Mouse (Mus musculus) brain, embryonic 14.5 days (tissue): ENCODE results near the gene Agfg1. TPM values are rescaled to one million over a fixed set of nuclear protein-coding genes. Genes with fewer than 3 reads are reported as not detected.
"Not testable (repeated sequence)": the region's sequence is repeated elsewhere in the genome, so short reads cannot be mapped to it uniquely, and the experiment has no call there.

Experiments used
- DNase-seq: peaks from one replicate; pipeline ENCODE4 v3.0.0-alpha.2; 2011; ENCODE audit warnings: low read depth
- CTCF ChIP-seq: fragments of 200-500 bp; IDR thresholded peaks from 2 replicates; pipeline ENCODE4 v1.5.1; 2012; ENCODE audit warnings: inconsistent platforms, mild to moderate bottlenecking, moderate library complexity, borderline replicate concordance; ENCODE audit not compliant: insufficient read depth, insufficient read length; ENCODE audit errors: extremely low read depth
- POLR2A ChIP-seq: fragments of 200-500 bp; IDR thresholded peaks from 2 replicates; pipeline ENCODE4 v1.6.1; 2012; ENCODE audit warnings: mild to moderate bottlenecking, inconsistent platforms, borderline replicate concordance; ENCODE audit not compliant: poor library complexity, insufficient read depth, insufficient read length, severe bottlenecking; ENCODE audit errors: extremely low read depth
- polyA plus RNA-seq: library from polyadenylated mRNA; depleted of rRNA; stranded (reverse); fragments of >200 nt; gene quantifications from 2 replicates; pipeline ENCODE4 v1.2.3, GENCODE M21; 2012

Gene Agfg1
- polyA plus RNA-seq, 1 experiment, result 55.4 TPM

DNA sequence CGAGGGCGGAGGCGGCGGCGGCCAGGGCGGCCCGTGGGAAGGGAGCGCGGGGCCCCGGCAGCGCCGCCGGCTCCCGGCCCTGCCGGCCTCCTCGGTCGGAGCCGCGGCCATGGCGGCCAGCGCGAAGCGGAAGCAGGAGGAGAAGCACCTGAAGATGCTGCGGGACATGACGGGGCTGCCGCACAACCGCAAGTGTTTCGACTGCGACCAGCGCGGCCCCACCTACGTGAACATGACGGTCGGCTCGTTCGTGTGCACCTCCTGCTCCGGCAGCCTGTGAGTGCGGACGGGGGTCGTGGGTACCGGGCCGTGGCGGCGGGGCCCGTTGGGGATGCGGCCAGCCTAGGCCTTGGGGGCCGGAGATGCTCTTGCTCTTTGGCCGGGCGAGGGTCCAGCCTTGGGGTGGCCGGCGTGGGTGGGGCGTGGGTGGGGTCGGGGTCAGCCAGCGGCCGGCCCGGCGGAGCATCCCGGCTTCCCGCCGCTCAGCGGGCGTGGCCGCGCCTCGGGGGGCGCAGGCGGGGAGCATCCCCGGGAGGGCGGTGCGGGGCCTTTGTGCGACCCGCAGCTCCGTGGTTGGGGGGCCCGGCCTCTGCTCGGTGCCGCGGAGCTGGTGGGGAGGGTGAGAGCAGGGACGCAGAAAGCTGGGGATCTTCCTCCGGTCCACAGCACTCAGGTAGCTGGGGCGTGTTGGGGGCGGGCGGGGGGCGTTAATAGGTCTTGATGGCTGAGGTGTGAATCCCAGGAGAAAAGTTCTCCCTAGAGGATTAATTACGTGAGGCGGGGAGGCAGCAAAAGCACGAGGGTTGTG, 535 bp downstream of the Agfg1 start:
- TF ChIP-seq CTCF (no peak), POLR2A (no peak)
- peak; percentile 39 for DNase-seq

DNA sequence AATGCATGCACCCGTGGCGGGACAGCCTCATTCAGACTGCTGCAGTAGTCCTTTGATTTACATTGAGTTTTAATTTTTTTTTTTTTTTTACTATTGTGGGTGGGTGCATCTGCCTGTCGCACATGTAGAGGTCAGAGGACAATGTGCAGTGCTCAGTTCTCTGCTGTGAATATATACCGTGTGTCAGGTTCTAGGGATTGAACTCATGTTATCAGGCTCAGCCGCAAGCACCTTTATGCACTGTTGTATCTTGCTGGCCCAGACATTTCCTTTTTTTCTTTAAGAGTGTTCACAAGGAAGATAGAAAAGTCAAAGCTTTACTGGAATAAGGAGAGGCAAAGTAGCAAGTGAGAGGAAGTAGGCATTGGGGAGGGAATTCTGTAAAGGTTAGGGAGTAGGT, 16.4 kb downstream of the Agfg1 start:
- TF ChIP-seq CTCF (no peak), POLR2A (no peak)
- DNase-seq, result no peak

- DNase-seq, result no peak
These were observed 19.0 kb downstream of the Agfg1 start for GRCm38 (mm10) chr1:82858236-82858635.

GRCm38 (mm10) chr1:82860391-82860790, 21.1 kb downstream of the Agfg1 start:
- TF ChIP-seq POLR2A (no peak), CTCF (no peak)
- no peak for DNase-seq

More at GRCm38 (mm10) chr1:82858236-82858635, 19.0 kb downstream of the Agfg1 start:
- no peak for TF ChIP-seq CTCF
- no peak for TF ChIP-seq POLR2A

- TF ChIP-seq CTCF, result no peak
- TF ChIP-seq POLR2A, result no peak
- DNase-seq, result peak; percentile 4
These were observed 30.9 kb downstream of the Agfg1 start for GRCm38 (mm10) chr1:82870202-82870601.

GRCm38 (mm10) chr1:82879172-82879571, 39.9 kb downstream of the Agfg1 start:
- TF ChIP-seq CTCF (no peak), POLR2A (no peak)
- DNase-seq, result no peak

DNA sequence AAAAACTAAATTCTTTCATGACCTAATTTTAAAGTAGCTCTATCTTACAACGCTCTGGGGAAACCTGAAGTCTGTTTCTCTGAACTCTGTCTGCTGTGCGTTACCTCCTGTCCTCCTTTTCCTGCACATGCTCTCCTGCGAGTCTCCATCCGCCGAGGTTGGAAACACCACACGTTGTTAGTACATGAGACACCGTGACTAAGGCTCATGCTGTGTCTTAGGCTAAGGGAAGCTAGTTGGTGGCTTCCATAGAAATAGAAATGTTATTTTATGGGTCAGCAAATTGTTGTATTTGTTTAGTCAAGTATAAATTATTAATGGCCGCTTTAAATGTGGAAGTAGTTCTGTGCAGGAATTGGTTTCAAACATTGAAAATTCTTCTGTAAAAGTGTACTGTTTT, 40.9 kb downstream of the Agfg1 start:
- TF ChIP-seq CTCF (no peak), POLR2A (no peak)
- DNase-seq, result no peak

DNA sequence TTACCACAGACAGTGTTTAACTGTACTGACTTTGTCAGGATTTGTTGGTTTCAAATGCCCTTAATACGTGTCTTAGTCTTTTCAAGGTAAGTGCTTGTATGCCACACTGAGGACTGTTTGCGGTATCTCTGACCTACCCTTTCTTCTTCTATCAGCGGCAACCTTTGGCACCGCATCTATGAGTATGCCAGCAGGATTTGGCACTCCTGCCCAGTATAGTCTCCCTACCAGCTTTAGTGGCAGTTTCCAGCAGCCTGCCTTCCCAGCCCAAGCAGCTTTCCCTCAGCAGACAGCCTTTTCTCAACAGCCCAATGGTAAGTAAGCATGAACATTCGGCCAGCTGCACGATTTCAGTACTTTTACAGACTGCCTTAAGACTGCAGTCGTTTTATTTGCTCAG, 54.0 kb downstream of the Agfg1 start:
- TF ChIP-seq CTCF, result no peak
- TF ChIP-seq POLR2A, result no peak
- no peak for DNase-seq

GRCm38 (mm10) chr1:82900567-82900966, 61.3 kb downstream of the Agfg1 start:
- TF ChIP-seq POLR2A, result no peak
- no peak for TF ChIP-seq CTCF
- no peak for DNase-seq

DNA sequence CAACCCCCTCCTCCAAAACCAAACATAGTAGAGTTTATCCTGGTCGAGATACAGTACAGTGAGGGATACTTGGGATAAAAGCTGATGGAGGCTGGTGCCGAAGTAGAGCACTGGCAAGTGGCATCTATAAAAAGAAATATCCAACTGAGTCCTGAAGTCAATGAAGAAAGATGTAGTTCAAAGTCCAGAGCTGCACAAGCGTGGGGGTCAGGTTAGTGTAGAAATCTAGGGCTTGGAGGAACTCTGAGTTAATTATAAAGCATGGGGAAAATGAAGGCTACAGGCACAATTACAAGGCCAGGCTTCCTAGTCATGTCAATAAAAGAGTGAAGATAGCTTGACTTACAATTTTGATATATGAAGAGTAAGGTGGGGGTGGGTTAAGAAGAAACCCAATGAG, 61.9 kb downstream of the Agfg1 start:
- DNase-seq, result no peak
- TF ChIP-seq CTCF (no peak), POLR2A (no peak)

DNA sequence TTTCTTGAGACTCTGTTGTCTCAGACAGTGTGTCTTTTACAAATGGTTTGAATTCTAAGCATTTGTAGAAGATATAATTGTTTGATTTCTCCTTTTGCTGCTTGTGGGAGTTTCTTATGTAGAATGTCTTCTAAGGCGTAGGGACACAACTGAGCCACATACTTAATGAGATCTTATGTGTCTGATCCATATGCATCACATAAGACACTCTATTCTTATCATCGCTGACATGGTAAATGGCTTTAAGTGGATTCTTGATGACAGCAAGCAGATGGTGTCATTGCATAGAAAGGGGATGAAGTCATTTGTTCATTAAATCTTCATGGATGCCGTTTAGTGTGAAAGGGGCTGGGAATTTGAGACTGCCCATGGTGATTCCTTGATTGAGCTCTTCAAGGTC, 66.6 kb downstream of the Agfg1 start:
- TF ChIP-seq CTCF, result no peak
- no peak for TF ChIP-seq POLR2A
- DNase-seq, result peak; percentile 42

- DNase-seq, result no peak
- TF ChIP-seq POLR2A (no peak), CTCF (no peak)
These were observed 73.7 kb downstream of the Agfg1 start, which contains the start of gene A030005L19Rik for GRCm38 (mm10) chr1:82913025-82913424. TSS of gene A030005L19Rik (plus strand) at chr1:82913325.

DNA sequence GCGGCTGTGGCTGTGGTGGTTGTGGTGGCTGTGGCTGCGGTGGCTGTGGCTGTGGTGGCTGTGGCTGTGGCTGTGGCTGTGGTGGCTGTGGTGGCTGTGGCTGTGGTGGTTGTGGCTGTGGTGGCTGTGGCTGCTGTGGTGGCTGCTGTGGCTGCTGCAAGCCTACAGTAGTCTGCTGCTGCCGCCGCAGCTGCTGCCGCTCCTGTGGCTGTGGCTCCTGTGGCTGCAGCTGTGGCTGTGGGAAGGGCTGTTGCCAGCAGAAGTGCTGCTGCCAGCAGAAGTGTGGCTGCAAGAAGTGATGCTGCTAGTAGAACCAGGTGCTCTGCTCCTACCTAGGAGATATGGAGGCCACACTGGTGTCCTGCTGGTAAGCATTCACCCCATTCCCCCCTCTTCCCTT, 74.2 kb downstream of the Agfg1 start:
- DNase-seq, result not testable (repeated sequence)
